Mouse (Mus musculus) common myeloid progenitor, adult 5-6 weeks (primary cell): ENCODE measurements around the gene Gmppa. TPM values are rescaled to one million over a fixed set of nuclear protein-coding genes. Genes with fewer than 3 reads are reported as not detected.
A peak's percentile ranks its signal among the peaks of the same experiment; 100 is the strongest.

Experiments
- ATAC-seq: replicated peaks from 2 replicates; pipeline ENCODE4 v1.8.0; 2016; ENCODE audit warnings: low read depth, mild to moderate bottlenecking, moderate TSS enrichment, inconsistent platforms; ENCODE audit not compliant: poor library complexity, severe bottlenecking
- total RNA-seq: library from RNA; stranded (forward); fragments of 200-1000, 187-1606 nt; gene quantifications from 2 replicates; pipeline ENCODE4 v1.2.3, GENCODE M21; 2017

The Gmppa gene
- 61.7 and 73.9 TPM in 2 replicates for total RNA-seq

DNA sequence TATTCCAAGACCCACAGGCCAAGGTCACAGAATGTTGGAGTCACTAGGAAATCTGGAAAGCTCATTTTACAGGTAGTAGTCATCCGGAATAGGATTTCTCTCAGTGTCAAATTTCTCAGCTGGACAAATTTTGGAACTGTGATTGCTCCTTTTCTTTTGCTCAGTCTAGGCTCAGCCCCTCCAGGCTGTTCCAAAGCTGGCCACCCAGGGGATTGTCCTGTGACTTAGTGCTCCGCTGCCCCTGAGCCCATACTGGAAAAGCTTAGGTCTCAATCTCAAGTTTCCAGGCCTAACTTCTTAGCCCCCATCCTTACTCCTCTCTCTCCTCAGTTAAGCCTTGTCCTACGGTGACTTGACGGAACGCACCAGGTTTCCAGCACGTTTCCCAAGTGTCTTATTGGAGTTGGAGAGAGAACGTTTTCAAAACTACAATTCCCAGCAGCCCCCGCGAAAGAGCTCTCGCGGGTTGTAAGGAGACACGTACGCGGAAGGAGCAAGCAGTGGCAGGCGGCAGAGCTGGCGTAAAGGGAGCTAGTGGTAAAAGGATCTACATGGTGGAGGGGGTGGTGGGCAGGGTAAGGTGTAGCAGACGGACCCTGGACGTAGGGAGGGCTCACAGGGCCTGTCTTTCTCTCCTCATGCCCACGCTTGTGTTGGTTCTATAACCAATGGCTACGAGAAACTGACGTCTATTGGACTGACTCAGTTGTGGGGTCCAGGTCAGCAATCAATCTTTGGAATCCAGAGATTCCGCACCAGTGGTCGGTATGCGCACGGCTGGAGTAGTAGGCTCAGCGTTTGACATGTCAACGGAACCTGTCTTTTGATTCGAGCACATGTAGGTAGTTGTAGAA, at the start of gene Gmppa:
TSS of gene Gmppa (plus strand) at position 456 of the 854 bp plus-strand sequence.
- peak; percentile 93 for ATAC-seq

- ATAC-seq: no peak
Observed at GRCm38 (mm10) chr1:75386149-75386548, 49.6 kb upstream of the Gmppa start.

DNA sequence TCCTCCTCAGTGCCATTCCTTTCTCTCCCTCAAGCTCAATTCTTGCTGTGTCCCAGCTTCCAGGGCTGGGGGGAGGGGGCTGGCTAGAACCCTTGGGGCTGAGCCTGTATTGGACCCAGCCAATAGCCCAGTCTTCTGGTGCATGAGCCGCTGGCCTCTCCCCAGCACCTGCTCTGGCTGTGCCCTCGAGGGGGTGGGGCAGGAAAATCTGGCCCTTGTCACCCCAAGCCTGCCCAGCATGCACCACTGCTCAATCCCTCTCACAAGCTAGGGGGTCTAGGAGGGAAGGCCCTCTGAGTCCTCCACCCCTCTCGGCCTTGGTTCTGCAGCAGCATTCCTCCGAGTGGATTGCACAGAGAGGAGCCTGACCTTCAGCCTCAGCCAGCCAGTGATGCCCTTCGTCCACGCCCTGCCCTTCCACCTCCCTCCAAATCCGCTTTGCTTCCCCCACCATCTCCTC, 48.2 kb upstream of the Gmppa start:
- ATAC-seq: no peak

GRCm38 (mm10) chr1:75387929-75388897, 47.5 kb upstream of the Gmppa start:
- ATAC-seq: 0 out of 2 replicates have a peak, but pooled peaks have one; percentile 23

DNA sequence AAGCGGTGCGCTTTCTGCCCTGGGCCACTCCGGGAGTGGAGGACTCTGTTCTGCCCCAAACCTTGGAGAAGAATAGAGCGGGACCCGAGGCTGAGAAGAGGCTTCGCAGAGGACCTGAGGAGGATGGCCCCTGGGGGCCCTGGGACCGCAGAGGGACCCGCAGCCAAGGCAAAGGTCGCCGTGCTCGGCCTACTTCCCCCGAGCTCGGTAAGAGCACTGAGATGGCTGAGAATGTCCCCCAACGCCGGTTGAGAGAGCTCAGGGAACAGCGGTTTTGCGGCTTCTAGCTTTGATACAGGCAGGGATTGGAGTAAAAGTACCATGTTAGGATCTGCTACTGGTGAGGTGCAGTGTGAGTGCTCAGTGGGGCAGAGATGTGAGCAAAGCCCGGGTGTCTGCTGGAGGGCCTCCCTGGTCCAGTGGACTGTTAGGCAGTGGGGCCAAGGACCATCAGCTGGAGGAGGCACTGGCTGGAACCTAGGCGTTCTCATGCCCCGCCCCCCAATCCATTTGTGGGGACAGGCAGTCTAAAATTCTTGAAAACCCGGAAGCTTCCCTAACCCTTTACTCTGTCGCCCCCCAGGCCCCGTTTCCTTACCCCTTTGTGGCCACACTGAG, 46.7 kb upstream of the Gmppa start:
- no peak for ATAC-seq

DNA sequence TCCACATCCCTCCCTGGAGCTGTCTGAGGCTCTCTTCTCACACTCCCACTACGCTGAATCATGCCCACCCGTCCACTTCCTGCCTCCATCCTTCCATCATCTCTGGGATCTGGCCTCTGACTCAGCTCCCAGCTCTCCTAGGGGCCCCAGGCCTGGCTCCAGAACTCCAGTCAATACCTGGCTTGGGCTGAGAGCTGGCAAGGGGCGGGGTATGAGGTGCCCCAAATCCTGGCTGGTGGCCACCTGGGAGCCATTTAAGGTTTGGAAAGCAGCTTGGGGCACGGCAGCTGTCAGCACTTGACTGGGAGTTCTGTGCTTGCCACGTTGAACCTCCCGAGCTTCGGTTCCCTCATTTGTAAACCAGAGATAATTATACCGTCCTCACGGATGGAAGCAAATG, 42.6 kb upstream of the Gmppa start:
- ATAC-seq: no peak

GRCm38 (mm10) chr1:75393846-75394245, 41.9 kb upstream of the Gmppa start:
- ATAC-seq: no peak

GRCm38 (mm10) chr1:75398761-75399402, 36.8 kb upstream of the Gmppa start:
- ATAC-seq: peak; percentile 94

- peak; percentile 26 for ATAC-seq
Observed at GRCm38 (mm10) chr1:75399755-75400492, 35.8 kb upstream of the Gmppa start.

- ATAC-seq: no peak
Observed at GRCm38 (mm10) chr1:75400493-75401115, 35.1 kb upstream of the Gmppa start.

GRCm38 (mm10) chr1:75405547-75405946, 30.2 kb upstream of the Gmppa start:
- ATAC-seq: no peak

GRCm38 (mm10) chr1:75406173-75406572, 29.6 kb upstream of the Gmppa start:
- ATAC-seq: no peak

DNA sequence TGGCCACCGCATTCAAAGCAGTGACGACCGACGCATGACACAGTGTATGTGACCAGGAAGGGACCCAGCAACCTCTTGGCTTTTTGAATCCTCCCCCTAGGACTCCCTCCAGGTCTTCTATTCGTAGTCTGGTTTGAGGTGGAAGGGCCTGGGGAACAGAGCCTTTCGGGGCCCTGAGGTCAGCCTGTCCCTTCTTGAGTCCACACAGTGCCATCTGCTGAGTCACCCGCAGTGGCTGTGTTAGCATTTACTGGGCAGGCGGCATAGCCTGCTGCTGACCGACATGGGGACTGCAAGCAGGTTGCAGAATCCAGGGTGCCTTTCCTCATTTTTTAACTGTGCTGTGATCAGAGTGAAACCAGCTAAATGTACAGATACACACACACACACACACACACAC, 28.7 kb upstream of the Gmppa start:
- no peak for ATAC-seq

DNA sequence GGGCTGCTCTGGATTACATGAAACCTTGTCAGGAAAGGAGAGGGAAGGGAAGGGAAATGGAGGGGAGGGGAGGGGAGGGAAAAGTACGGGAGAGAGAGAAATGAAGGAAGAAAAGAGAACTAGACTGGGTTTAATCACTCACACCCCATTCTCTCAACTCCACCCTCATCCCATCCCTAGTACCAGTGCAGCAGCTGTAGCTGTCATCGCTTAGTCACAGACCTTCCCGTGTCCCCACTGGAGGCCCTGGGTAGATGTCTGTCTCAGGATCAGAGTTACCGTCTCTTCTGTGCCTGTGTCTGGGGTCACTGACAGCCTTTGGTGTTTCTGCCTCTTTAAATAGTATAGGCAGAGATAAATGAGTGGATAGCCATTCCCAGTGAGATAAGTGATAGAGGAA, 27.5 kb upstream of the Gmppa start:
- ATAC-seq: no peak

DNA sequence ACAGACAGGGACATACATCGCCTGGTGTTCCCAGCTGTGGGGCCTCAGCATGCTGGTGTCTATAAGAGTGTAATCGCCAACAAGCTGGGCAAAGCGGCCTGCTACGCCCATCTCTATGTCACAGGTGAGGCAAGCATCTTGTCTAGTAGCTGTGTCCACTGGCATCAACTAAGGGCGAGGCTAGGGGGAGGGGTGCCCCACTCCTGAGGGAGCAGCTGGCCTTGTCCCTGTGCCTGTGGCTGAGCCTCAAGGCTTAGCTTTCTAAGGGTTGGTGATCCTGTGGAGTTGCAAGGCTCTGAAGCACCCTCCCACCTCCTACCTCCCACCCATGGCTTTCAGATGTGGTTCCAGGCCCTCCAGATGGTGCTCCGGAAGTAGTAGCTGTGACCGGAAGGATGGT, 25.8 kb upstream of the Gmppa start:
- no peak for ATAC-seq

- no peak for ATAC-seq
Observed at GRCm38 (mm10) chr1:75412196-75412595, 23.5 kb upstream of the Gmppa start.

- peak; percentile 88 for ATAC-seq
Observed at GRCm38 (mm10) chr1:75413749-75414148, 22.0 kb upstream of the Gmppa start.

GRCm38 (mm10) chr1:75421794-75422193, 13.9 kb upstream of the Gmppa start:
- no peak for ATAC-seq
